Mouse (Mus musculus) heart, postnatal 0 days (tissue): ENCODE results near the gene Strc. TPM values are rescaled to one million over a fixed set of nuclear protein-coding genes. Genes with fewer than 3 reads are reported as not detected.
A peak's percentile ranks its signal among the peaks of the same experiment; 100 is the strongest.

Source experiments
- ATAC-seq: fragments of 200-750 bp; cut with Nextera tagmentation; 2 replicates; pipeline ENCODE4 v1.8.0; 2017; ENCODE audit warnings: low read depth, moderate number of reproducible peaks, moderate library complexity; ENCODE audit not compliant: insufficient read depth
- DNase-seq: peaks from one replicate; pipeline ENCODE4 v3.0.0-alpha.2; 2016; ENCODE audit warnings: low spot score
- H3K27ac ChIP-seq: fragments of 300-500 bp; sonication (generic); 2 replicates; pipeline ENCODE4 v1.5.1; 2014; ENCODE audit warnings: low read depth, mild to moderate bottlenecking
- H3K27me3 ChIP-seq: fragments of 300-500 bp; sonication (generic); 2 replicates; pipeline ENCODE4 v1.6.1; 2014; ENCODE audit warnings: low read length, mixed read lengths; ENCODE audit not compliant: control insufficient read depth, insufficient read depth
- H3K36me3 ChIP-seq: fragments of 300-500 bp; sonication (generic); replicated peaks from 2 replicates; pipeline ENCODE4 v1.6.1; 2014; ENCODE audit warnings: low read length, mixed read lengths; ENCODE audit not compliant: control insufficient read depth, insufficient read depth
- H3K4me1 ChIP-seq: fragments of 300-500 bp; sonication (generic); 2 replicates; pipeline ENCODE4 v1.6.1; 2014; ENCODE audit warnings: antibody characterized with exemption; ENCODE audit not compliant: control insufficient read depth, insufficient read depth
- H3K4me2 ChIP-seq: fragments of 300-500 bp; sonication (generic); 2 replicates; pipeline ENCODE4 v1.6.1; 2014; ENCODE audit warnings: low read depth, mild to moderate bottlenecking, low read length, moderate library complexity
- H3K4me3 ChIP-seq: fragments of 300-500 bp; sonication (generic); 2 replicates; pipeline ENCODE4 v1.5.1; 2014; ENCODE audit warnings: low read depth, low read length
- H3K9ac ChIP-seq: fragments of 300-500 bp; sonication (generic); replicated peaks from 2 replicates; pipeline ENCODE4 v1.6.1; 2014; ENCODE audit warnings: low read depth, low read length, mixed read lengths
- H3K9me3 ChIP-seq: fragments of 300-500 bp; sonication (generic); replicated peaks from 2 replicates; pipeline ENCODE4 v1.6.1; 2016; ENCODE audit warnings: low read length; ENCODE audit not compliant: control insufficient read depth
- CTCF ChIP-seq: IDR thresholded peaks from 2 replicates; pipeline ENCODE4 v1.5.1; 2016; ENCODE audit warnings: antibody characterized with exemption, control low read depth, low read depth
- EP300 ChIP-seq: IDR thresholded peaks from 2 replicates; pipeline ENCODE4 v1.6.1; 2016; ENCODE audit warnings: antibody characterized with exemption, low read depth
- WGBS: fragments of 180-500 bp; shearing (Covaris S2); extraction: QIAGEN DNeasy Blood & Tissue Kit; methylation state at CpG from one replicate; pipeline ENCODE4 v1.1.7; 2014; 5-methylcytosine and 5-hydroxymethylcytosine counted together
- polyA plus RNA-seq: library from polyadenylated mRNA; unstranded; fragments of >200 nt; fragmentation: Nextera tagmentation; extraction: Ambion mirVana; gene quantifications from 2 replicates; pipeline ENCODE4 v1.2.1, GENCODE M21; 2015
- total RNA-seq: library from RNA; depleted of rRNA; stranded (reverse); fragments of >200 nt; gene quantifications from 2 replicates; pipeline ENCODE4 v1.2.3, GENCODE M21; 2014; ENCODE audit warnings: low replicate concordance

Gene Strc
- total and polyA plus RNA-seq, 2 experiments from 2014 or later, result not detected

DNA sequence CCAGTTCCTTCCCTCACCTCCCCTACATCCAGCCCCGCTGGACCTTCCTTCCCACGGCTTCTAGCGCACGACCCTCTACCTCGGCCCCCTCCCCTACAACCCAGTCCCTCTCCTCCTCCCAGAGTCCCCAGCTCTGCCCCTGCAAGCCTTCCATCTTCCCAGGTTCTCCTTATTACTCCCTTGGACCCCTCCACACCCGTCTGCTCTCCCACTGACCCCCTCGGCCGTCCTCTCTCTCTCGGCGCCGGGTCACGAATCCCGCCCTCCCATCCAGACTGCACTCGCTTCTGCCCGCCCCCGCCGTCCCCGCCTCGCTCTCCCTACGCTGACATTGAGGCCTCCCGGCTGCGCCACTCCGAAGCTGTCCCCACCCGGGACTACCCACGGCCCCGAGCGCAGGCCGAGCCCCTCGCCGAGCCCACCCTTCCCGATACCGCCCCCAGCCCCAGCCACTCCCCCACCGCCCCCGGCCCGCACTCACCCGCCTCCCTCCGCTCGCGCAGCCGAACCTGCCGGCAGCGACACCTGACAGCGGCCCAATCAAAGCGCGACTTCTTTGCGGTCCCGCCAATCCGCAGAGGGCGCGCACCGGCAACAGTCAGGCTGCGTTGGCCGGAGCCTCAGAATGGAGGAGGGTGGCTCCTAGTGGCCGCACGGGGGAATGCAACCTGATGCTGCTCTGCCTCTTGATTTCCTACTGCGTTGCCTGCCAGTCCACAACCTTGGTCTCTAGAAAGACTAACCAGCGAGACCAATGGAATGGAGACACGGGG is 32.0 kb downstream of the Strc start, which contains the start of gene Ppip5k1:
TSS of gene Ppip5k1 (minus strand) at position 577 of the 773 bp plus-strand sequence.
- Histone ChIP-seq H3K27me3 (peaks cover 36% of the 10 kb centered on the region), H3K4me2 (peak within 1 kb of the TSS; percentile 96), H3K36me3 (peaks cover under 1% of the 10 kb centered on the region; the same call in 1 of the 2 replicates), H3K4me3 (peak within 1 kb of the TSS; percentile 79), H3K9ac (peak within 1 kb of the TSS; percentile 74), H3K4me1 (peaks cover 9% of the 10 kb centered on the region), H3K27ac (peak within 1 kb of the TSS; percentile 36; the same call in 1 of the 2 replicates), H3K9me3 (no peaks in the 10 kb centered on the region)
- WGBS, result under 1% methylated on average over 58 of the region's 58 CpGs
- DNase-seq (peak; percentile 95), ATAC-seq (peak; percentile 97)
- TF ChIP-seq EP300 (no peak), CTCF (peak; percentile 96)

DNA sequence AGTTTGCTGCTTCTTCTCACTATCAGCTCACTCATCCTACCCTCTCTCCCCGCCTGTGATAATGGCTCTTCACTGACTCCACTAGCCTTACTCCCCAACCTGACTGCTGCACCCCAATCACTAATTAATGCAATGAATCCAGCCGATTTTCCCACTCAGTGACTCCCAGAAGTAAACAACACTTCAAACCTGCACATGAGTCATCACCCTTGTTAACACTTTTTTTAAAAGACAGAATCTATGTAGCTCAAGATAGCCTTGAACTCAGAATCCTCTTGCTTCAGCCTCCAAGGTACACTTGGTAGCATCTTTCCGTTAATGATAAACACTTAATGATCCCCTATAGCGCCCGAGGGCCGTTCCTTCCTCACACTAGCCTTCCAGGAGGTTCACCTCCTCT is 32.6 kb downstream of the Strc start:
- WGBS, result 4% methylated on average over 6 of the region's 6 CpGs
- DNase-seq (no peak), ATAC-seq (no peak)
- no peak overlapping the region for H3K27ac ChIP-seq
- peaks cover 7% of the 10 kb centered on the region; the same call in 1 of the 2 replicates for H3K36me3 ChIP-seq
- no peak for TF ChIP-seq EP300
- TF ChIP-seq CTCF, result no peak
- H3K27me3 ChIP-seq, result peaks cover 31% of the 10 kb centered on the region
- no peaks in the 10 kb centered on the region for H3K9me3 ChIP-seq
- H3K4me1 ChIP-seq, result peaks cover 9% of the 10 kb centered on the region
- H3K4me2 ChIP-seq, result peak overlapping the region; percentile 96
- peak overlapping the region; percentile 79 for H3K4me3 ChIP-seq
- H3K9ac ChIP-seq, result peak overlapping the region; percentile 74

DNA sequence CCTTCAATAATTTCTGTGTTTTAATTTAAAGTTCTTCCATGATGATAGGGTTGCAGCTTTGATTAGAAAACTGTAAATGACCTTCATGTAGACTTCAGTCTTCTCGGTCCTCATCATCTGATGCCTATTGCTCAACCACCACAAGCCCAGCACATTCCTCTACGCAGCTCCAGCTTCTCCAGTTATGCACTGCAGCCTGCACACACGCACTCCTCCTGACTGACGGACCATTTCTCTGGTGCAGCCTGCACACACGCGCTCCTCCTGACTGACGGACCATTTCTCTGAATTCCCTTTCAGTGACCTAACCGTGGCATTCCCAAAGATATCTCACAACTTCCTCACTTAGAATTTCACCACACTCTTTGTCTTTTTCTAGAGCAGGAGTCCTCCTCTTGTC is 33.8 kb downstream of the Strc start:
- Histone ChIP-seq H3K4me3 (no peak overlapping the region), H3K9ac (no peak overlapping the region), H3K9me3 (no peaks in the 10 kb centered on the region), H3K4me2 (peak overlapping the region; percentile 13; the same call in 1 of the 2 replicates), H3K27me3 (peaks cover 18% of the 10 kb centered on the region), H3K27ac (no peak overlapping the region), H3K36me3 (peaks cover 14% of the 10 kb centered on the region; the same call in 1 of the 2 replicates), H3K4me1 (peaks cover 9% of the 10 kb centered on the region)
- DNase-seq (peak; percentile 39), ATAC-seq (no peak)
- TF ChIP-seq EP300 (no peak), CTCF (no peak)
- WGBS, result 15% methylated on average over 8 of the region's 8 CpGs

- Histone ChIP-seq H3K9ac (no peak overlapping the region), H3K4me2 (no peak overlapping the region), H3K36me3 (peaks cover 25% of the 10 kb centered on the region), H3K4me1 (no peaks in the 10 kb centered on the region), H3K4me3 (no peak overlapping the region), H3K9me3 (no peaks in the 10 kb centered on the region), H3K27me3 (no peaks in the 10 kb centered on the region), H3K27ac (no peak overlapping the region)
- no peak for TF ChIP-seq EP300
- TF ChIP-seq CTCF, result peak; percentile 18; the same call in 1 of the 2 replicates
- DNase-seq (no peak), ATAC-seq (no peak)
Measured at GRCm38 (mm10) chr2:121339057-121339456, 47.9 kb downstream of the Strc start.

GRCm38 (mm10) chr2:121329492-121329891 is 57.5 kb downstream of the Strc start:
- H3K27me3 ChIP-seq, result no peaks in the 10 kb centered on the region
- H3K27ac ChIP-seq, result no peak overlapping the region
- no peak overlapping the region for H3K4me3 ChIP-seq
- ATAC-seq (no peak), DNase-seq (no peak)
- H3K4me2 ChIP-seq, result no peak overlapping the region
- peaks cover 32% of the 10 kb centered on the region; the same call in 1 of the 2 replicates for H3K36me3 ChIP-seq
- no peaks in the 10 kb centered on the region for H3K4me1 ChIP-seq
- H3K9ac ChIP-seq, result no peak overlapping the region
- WGBS, result 91% methylated on average over 2 of the region's 2 CpGs
- H3K9me3 ChIP-seq, result no peaks in the 10 kb centered on the region
- TF ChIP-seq CTCF, result no peak
- no peak for TF ChIP-seq EP300
